Mouse (Mus musculus) heart, embryonic 13.5 days (tissue): Measurements from ENCODE around the gene N4bp3. TPM values are rescaled to one million over a fixed set of nuclear protein-coding genes. Genes with fewer than 3 reads are reported as not detected.

Experiments
- ATAC-seq: fragments of 200-750 bp; cut with Nextera tagmentation; 2 replicates; pipeline ENCODE4 v1.8.0; 2017; ENCODE audit warnings: moderate TSS enrichment; ENCODE audit not compliant: insufficient number of reproducible peaks, low FRiP score, low TSS enrichment; ENCODE audit errors: extremely low read depth
- H3K27ac ChIP-seq: fragments of 300-500 bp; sonication (generic); replicated peaks from 2 replicates; pipeline ENCODE4 v1.5.1; 2015; ENCODE audit warnings: moderate library complexity, mild to moderate bottlenecking, inconsistent platforms
- H3K27me3 ChIP-seq: fragments of 300-500 bp; sonication (generic); replicated peaks from 2 replicates; pipeline ENCODE4 v1.6.1; 2015; ENCODE audit warnings: mild to moderate bottlenecking, inconsistent platforms
- H3K36me3 ChIP-seq: fragments of 300-500 bp; sonication (generic); 2 replicates; pipeline ENCODE4 v1.6.1; 2015; ENCODE audit warnings: mild to moderate bottlenecking, inconsistent platforms
- H3K4me1 ChIP-seq: fragments of 300-500 bp; sonication (generic); 2 replicates; pipeline ENCODE4 v1.6.1; 2015; ENCODE audit warnings: inconsistent platforms
- H3K4me2 ChIP-seq: fragments of 300-500 bp; sonication (generic); 2 replicates; pipeline ENCODE4 v1.6.1; 2015; ENCODE audit warnings: inconsistent platforms, mild to moderate bottlenecking, moderate library complexity
- H3K4me3 ChIP-seq: fragments of 300-500 bp; sonication (generic); 2 replicates; pipeline ENCODE4 v1.5.1; 2015; ENCODE audit warnings: moderate library complexity, mild to moderate bottlenecking, inconsistent platforms
- H3K9ac ChIP-seq: fragments of 300-500 bp; sonication (generic); 2 replicates; pipeline ENCODE4 v1.6.1; 2015; ENCODE audit warnings: inconsistent platforms, mild to moderate bottlenecking, moderate library complexity
- H3K9me3 ChIP-seq: fragments of 300-500 bp; sonication (generic); 2 replicates; pipeline ENCODE4 v1.6.1; 2016; ENCODE audit warnings: inconsistent platforms
- WGBS: fragments of 180-500 bp; shearing (Covaris S2); methylation state at CpG from one replicate; pipeline ENCODE4 v1.1.7; 2015; ENCODE audit warnings: mixed read lengths; 5-methylcytosine and 5-hydroxymethylcytosine counted together
- polyA plus RNA-seq: library from polyadenylated mRNA; unstranded; fragments of >200 nt; fragmentation: Nextera tagmentation; extraction: Ambion mirVana; gene quantifications from 2 replicates; pipeline ENCODE4 v1.2.1, GENCODE M21; 2015

The N4bp3 gene
- polyA plus RNA-seq, 1 experiment from 2014 or later = 14.1 TPM

- H3K27ac ChIP-seq = no peak overlapping the region
- peaks cover 11% of the 10 kb centered on the region for H3K4me1 ChIP-seq
- H3K9me3 ChIP-seq = no peaks in the 10 kb centered on the region
- no peaks in the 10 kb centered on the region for H3K27me3 ChIP-seq
- H3K4me3 ChIP-seq = no peak overlapping the region
- H3K9ac ChIP-seq = no peak overlapping the region
- WGBS = 95% methylated on average over 4 of the region's 4 CpGs
- no peak for ATAC-seq
- H3K36me3 ChIP-seq = peaks cover 99% of the 10 kb centered on the region
- no peak overlapping the region for H3K4me2 ChIP-seq
Observed at GRCm38 (mm10) chr11:51593368-51593767, 57.3 kb downstream of the N4bp3 start.

Other genes with a start within 250 kb of the N4bp3 start
- 13.1 and 14.6 TPM in 2 replicates for gene Phykpl, start 66.1 kb downstream of the N4bp3 start, polyA plus RNA-seq
- gene Hnrnpab, start 44.0 kb downstream of the N4bp3 start, polyA plus RNA-seq = 273 and 282 TPM in 2 replicates
- gene Nhp2, start 31.1 kb downstream of the N4bp3 start, polyA plus RNA-seq = 101 and 102 TPM in 2 replicates
- 31.0 and 33.5 TPM in 2 replicates for gene Rmnd5b, start 14.9 kb downstream of the N4bp3 start, polyA plus RNA-seq
- gene D930048N14Rik, start 112 bp upstream of the N4bp3 start, polyA plus RNA-seq = 0.86 and 0.94 TPM in 2 replicates
- gene 0610009B22Rik, start 38.0 kb upstream of the N4bp3 start, polyA plus RNA-seq = 60.8 and 67.6 TPM in 2 replicates
- gene Sec24a, start 112.8 kb upstream of the N4bp3 start, polyA plus RNA-seq = 9.9 and 10.3 TPM in 2 replicates
- gene Sar1b, start 112.8 kb upstream of the N4bp3 start, polyA plus RNA-seq = 133 TPM in 2 replicates
- gene Jade2, start 206.8 kb upstream of the N4bp3 start, polyA plus RNA-seq = 0.60 and 0.78 TPM in 2 replicates